Mouse (Mus musculus): ENCODE results near the gene AI854703.

DNA sequence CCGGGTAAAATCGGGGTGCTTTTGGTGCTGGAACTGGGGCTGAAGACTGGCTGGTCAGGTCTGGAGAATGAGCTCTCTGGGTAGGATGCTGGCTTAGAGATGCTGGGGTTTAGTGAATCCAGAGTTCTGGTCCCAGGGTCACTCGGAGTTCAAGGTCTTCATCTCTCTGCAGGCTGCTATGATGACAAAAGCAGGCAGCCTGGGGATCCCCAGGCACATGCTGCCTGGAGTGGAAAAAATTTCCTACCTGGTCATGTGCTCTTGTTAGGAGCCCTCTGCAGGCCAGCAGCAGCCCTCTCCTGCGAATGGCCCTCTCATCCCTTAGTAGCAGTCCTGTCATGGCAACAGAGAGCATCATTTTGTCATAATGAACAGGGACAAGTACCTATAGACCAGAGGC, 13.1 kb upstream of the AI854703 start:
- TF ChIP-seq CTCF (IDR thresholded peaks at IDR 0.05; ENCODE audit: control insufficient read depth, insufficient read depth, insufficient replicate concordance, low read depth, low read length): no peak
- no peak for TF ChIP-seq POLR2A (IDR thresholded peaks at IDR 0.05; ENCODE audit: control insufficient read depth, low read depth, low read length)
